Mouse (Mus musculus): Measurements from ENCODE around the gene Gm20877. TPM values are rescaled to one million over a fixed set of nuclear protein-coding genes. Genes with fewer than 3 reads are reported as not detected.
"Not testable (repeated sequence)": the region's sequence is repeated elsewhere in the genome, so short reads cannot be mapped to it uniquely, and the experiment has no call there.

The Gm20877 gene
- not detected in 2 replicates for polyA plus RNA-seq (2015; fragmentation: Nextera tagmentation; extraction: Ambion mirVana)

- ATAC-seq (ENCODE audit: extremely low read depth, insufficient number of reproducible peaks, low FRiP score, low TSS enrichment); H3K27me3 ChIP-seq (replicated peaks); H3K27ac ChIP-seq (replicated peaks); H3K9ac ChIP-seq; H3K4me3 ChIP-seq; H3K36me3 ChIP-seq; H3K4me2 ChIP-seq; H3K9me3 ChIP-seq; H3K4me1 ChIP-seq: not testable (repeated sequence)
- no CpG with 5 or more reads among the region's 3 CpGs for WGBS
Observed at GRCm38 (mm10) chrY:17093573-17093972, at the start of gene Gm20877. Gene Gm20877, plus strand, starts transcription at chrY:17093873.
